Mouse (Mus musculus) kidney, adult 8-10 months (tissue): ENCODE data around the gene Limk1.
"Not testable (repeated sequence)": the region's sequence is repeated elsewhere in the genome, so short reads cannot be mapped to it uniquely, and the experiment has no call there.

Experiments used
- DNase-seq, 2 experiments: peaks; one replicate each; pipeline ENCODE4 v3.0.0; 2022

Limk1 gene

GRCm38 (mm10) chr5:134675956-134676759 lies 12.2 kb downstream of the Limk1 start:
- DNase-seq, result peak; percentile 66 to 73

- DNase-seq, result no peak
These were observed 13.4 kb downstream of the Limk1 start for GRCm38 (mm10) chr5:134674977-134675376.

DNA sequence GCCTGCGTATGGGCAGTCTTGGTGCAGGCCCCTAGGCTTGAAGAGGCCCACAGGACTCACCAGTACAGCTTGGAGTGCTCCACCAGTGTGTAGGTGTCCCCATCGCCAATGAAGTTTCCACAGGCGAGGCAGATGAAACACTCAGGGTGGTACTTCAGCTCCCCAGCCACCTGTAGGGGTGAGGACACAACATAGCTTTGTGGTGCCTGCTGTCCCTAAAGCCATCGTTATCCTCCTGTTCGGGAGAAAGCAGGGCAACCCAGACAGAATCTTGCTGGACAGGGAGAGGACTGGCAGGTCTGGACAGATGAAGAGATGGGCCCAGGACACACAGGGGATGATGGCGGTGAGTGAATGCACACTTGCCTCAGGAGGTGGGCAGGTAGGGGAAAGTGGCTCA lies 15.8 kb downstream of the Limk1 start:
- DNase-seq, result no peak

- no peak for DNase-seq
These were observed 16.2 kb downstream of the Limk1 start for GRCm38 (mm10) chr5:134672198-134672516.

DNA sequence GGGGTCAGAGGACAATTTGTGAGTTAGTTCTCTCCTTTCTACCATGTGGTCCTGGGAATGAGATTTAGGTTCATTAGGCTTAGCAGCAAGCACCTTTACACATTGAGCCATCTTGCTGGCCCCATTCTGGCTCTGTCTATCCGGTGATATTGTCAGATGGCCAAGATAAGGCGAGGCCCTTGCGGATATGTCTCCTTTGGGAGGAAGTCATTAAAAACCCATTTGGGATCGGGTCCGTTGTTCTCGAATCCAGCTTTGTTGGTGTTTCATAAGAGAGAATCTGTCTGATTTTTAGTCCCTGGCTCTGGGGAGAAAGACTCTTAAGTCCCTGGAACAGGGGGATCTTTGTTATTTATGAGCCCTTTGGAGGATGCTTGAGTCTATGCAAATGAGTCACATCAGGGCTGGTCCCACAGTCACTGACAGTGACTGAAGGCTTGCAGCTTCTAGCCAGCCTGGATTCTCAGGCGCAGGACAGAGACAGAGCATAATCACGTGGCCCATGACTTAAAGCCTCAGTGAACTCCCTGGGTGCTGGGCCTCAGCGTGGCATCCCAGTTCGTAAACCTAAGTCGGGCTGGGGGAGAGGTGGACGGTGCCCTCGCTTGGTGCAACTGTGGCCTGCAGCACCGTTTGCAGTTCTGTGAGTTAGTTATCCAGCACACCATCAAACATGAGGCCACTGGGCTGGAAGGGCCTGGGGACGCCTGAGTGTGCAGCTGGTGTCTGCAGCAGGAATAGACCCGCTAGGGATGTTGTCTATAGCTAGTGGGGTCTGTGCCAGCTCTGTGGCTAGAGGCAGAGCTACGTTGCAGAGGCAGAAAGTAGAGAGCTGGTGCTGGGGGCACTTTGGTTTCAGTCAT lies 16.8 kb downstream of the Limk1 start:
- DNase-seq, result no peak

GRCm38 (mm10) chr5:134669001-134669708 lies 19.2 kb downstream of the Limk1 start:
- DNase-seq, result no peak

GRCm38 (mm10) chr5:134668495-134668894 lies 19.9 kb downstream of the Limk1 start:
- peak in 1 of 2 experiments; percentile 41 for DNase-seq

- no peak for DNase-seq
These were observed 31.7 kb downstream of the Limk1 start for GRCm38 (mm10) chr5:134656708-134657107.

DNA sequence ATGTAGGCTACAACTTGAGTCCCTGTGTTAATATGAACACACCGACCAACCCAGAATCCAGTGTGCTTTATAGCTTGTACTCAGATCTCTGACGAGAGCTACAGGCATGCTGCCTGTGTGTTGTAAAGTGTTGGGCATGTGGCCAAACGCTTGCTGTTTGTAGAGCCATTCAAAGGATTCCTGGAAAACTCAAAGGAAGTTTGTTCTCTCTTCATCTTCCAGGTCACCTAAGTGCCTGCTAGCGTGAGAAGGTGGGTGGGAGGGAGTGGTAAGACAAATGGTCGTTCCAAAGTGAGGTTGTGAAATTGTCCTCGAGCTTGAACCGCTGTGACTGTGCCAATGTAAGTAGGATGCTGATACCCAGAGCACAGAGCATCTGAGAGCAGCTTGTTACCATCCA lies 36.4 kb downstream of the Limk1 start:
- no peak for DNase-seq

GRCm38 (mm10) chr5:134650926-134651325 lies 37.5 kb downstream of the Limk1 start:
- peak in 1 of 2 experiments; percentile 74 for DNase-seq

DNA sequence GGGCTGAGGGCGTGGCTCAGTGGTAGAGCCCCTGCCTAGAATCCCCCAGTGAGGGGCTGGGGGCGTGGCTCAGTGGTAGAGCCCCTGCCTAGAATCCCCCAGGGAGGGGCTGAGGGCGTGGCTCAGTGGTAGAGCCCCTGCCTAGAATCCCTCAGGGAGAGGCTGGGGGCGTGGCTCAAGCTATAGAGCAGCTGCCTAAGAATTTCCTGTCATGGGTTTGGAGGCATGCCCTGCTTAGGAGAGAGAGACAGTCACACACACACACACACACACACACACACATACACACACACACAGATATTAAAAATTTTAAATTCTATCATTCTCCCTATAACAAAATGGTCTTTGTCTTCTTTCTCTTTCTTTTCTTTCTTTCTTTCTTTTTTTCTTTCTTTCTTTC lies 39.4 kb downstream of the Limk1 start:
- DNase-seq, result not testable (repeated sequence)

GRCm38 (mm10) chr5:134647394-134647793 lies 41.0 kb downstream of the Limk1 start:
- no peak for DNase-seq

DNA sequence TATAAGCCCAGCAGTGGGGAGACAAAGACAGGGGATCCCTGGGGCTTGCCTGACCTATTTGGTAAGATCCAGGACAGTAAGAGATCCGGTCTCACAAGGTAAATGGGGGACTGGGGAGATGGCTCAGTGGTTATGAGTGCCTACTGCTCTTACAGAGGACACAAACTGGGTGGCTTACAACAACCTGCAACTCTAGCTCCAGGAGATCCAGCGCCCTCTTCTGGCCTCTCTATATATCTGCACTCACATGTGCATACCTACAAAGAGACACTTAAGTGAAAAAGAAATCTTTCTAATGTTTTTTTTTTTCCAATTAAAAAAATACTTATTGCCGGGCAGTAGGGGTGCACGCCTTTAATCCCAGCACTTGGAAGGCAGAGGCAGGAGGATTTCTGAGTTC lies 41.9 kb downstream of the Limk1 start:
- no peak for DNase-seq

DNA sequence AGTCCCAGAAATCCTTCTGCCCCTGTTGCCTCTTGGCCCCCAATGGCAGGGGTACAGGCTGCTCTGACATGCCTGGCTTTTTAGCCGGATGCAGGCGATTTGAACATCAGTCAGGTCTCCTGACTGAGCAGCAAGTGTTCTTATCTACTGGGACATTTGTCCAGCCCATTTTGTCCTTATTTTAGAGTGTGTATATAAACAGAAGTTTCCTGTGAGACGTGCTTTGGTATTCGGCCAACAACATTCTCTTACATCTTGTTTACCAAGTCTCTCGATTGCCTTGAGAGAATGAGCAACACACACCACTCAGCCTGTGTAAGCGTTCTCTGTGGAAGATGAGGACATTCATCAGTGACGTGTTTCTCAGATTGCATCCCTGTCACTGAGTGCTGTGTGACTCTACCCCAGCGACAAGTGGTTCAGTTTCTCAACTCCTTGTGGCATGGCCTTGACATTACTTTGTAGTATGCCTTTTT lies 43.7 kb downstream of the Limk1 start:
- DNase-seq, result no peak

DNA sequence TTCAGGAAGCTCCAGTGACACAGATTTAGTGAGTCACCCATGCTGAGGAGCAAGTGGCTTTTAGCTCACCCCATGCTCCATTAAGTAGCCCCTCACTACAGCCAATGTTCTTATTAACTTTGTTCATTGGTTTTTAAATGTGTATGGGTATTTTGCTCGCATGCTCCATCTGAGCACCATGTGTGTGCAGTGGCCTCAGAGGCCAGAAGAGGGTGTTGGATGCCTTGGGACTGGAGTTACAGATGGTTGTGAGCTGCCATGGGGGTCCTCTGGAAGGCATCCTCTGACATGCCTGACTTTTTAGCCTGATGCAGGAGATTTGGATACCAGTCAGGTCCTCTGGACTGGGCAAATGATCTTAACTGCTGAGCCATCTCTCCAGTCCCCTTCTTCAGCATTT lies 44.3 kb downstream of the Limk1 start:
- DNase-seq, result no peak

GRCm38 (mm10) chr5:134640371-134640770 lies 48.0 kb downstream of the Limk1 start:
- no peak for DNase-seq

DNA sequence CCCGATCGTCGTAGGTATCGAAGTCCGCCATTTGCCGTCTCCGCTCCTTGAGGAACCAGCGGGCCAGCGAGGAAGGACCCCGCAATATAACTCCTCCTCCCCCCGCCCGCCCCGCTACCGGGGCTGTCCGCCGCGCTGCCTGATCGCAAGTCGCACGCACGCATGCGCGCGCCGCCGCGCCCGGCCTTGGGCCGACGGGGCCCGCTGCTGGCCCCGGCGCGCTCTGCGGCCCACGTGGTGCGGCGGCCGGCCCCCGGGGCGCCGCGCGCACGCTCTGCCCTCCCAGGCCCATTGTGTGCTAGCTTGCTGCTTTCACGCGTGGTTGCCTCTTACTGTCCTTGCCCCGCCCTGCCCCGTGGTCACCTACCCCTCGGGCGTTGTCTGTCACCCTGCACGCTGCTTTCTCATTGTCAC lies 49.1 kb downstream of the Limk1 start, which contains the start of gene Eif4h:
Gene Eif4h (minus strand): TSS at position 222 of the 414 bp plus-strand sequence.
- DNase-seq, result peak; percentile 96 to 97

DNA sequence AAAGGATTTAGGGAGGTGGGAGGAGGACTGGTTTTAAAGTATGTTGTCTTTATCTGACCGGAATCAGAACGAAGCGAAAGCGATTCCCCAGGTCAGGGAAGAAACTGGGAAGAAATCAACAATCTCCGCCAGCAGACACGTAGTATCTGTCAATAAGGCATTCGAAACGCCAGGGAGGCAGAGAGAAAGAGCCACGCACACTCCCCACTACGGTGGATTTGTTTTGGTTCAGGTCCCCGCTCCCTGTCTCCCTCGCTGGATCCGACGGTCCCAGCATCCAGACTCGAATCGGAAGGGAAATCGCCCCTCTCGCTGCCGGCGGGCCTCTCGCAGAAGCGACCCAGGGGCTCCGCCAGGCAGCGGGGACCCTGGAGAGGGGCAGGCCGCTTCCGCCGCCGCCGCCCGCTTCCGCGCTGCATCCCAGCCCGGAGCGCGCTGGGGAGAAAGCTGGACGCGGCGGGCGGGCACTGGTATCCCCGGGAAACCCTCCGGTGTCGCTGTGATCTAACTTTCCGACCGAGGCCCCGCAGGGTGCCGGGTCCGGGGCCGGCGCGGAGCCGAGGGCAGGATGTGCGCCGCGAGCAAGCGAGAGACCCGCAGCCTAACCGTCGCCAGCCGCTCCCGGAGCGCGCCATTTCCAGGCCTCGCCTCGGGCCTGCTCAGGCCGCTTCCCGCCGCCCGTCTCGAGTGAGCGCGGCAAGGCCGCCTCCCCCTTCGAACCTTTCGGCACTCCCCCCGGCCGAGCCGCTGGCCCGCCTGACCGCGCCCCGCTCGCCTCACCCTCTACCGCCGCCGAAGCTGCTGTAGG lies 49.7 kb downstream of the Limk1 start:
- no peak for DNase-seq

DNA sequence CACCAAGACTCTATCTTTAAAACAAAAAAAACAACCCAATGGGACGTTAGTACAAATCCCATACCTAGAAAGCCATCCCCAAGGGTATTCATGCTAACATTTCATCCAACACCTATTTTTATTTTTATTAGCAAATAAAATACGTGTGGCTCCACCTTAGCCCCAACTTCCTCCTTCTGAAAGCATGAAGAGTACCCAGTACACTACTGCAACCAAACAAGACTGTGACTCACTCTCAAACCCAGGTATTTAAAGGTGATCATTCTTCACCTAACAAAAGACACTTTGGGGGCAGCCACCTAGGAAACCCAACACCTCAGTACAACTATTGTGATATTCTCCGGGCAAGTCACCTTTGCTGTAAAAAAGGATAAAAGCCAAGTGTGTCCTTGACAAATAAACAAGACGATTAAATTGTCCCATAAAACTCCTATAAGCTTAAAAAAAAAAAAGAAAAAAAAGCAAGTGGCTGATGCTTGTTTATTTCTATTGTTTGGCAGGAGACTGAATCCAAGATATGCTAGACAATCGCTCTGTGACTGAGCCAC lies 50.5 kb downstream of the Limk1 start:
- no peak for DNase-seq

DNA sequence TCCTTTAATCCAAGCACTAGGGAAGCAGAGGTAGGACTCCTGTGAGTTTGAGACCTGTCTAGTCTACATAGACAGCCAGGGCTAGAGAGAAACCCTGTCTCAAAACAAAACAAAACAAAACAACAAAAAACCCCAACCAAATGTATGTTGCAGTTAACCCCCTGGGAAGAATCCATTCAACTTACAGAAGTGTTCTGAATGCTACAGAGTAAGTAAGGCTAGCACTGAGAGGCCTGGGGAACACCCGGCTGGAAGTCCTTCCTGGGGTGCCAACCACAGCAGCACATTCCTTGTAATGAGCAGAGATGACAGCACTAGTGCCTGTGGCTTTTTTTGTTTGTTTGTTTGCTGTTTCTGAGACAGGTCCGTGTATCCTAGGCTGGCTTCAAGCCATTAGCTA lies 55.6 kb downstream of the Limk1 start:
- DNase-seq, result no peak

DNA sequence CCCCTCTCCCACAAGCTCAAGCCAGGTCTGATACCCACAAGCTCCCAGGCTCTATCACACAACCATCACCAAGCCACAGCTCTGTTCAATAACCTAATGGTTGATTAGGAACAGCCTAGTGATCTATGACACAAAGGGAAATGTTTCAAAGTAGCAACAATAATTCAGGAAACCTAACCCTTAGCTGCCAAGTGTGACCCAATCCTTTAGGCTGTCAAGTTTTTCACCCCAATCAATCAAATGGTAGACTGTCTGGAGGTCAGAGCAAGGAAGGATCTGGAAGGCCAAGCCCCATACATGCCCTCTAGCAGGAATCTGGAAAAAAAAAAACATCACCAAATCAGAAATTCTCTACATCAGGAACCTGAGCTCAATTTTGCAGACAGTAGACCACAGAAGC lies 57.6 kb downstream of the Limk1 start:
- DNase-seq, result no peak

GRCm38 (mm10) chr5:134629508-134629907 lies 58.9 kb downstream of the Limk1 start:
- DNase-seq, result no peak
